Mouse (Mus musculus): ENCODE results near the gene Sgcd.

- TF ChIP-seq CTCF (IDR thresholded peaks at IDR 0.05; ENCODE audit: low read depth), result no peak
- no peak for TF ChIP-seq EP300 (IDR thresholded peaks at IDR 0.05; ENCODE audit: low read depth)
Observed at GRCm38 (mm10) chr11:47071161-47071560, 917.6 kb downstream of the Sgcd start.
